Mouse (Mus musculus) ZHBTc4 (cell line): ENCODE measurements around the gene Efcab6.
A peak's percentile ranks its signal among the peaks of the same experiment; 100 is the strongest.

Experiments
- DNase-seq: peaks from one replicate; pipeline ENCODE4 v3.0.0-alpha.2; 2011; ENCODE audit warnings: low read depth, low spot score

The Efcab6 gene

DNA sequence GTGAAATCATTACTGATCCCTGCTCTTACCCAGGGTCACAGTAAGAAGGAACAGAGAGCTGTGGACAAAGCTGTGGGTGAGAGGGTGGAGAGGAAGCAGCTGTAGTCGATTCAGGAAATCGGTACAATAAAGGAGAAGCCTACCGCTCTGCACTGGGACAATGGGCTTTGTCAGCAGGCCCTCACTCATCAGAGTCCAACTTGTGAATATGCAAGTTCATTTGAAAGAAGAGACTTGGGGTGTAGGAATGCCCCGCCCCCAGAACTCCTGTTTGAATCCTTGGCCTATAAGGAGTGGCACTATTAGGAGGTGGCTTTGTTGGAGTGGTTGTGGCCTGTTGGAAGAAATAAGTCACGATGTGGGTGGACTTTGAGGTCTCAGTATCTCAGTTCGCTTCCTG lies 86.3 kb downstream of the Efcab6 start:
- DNase-seq = peak; percentile 89

DNA sequence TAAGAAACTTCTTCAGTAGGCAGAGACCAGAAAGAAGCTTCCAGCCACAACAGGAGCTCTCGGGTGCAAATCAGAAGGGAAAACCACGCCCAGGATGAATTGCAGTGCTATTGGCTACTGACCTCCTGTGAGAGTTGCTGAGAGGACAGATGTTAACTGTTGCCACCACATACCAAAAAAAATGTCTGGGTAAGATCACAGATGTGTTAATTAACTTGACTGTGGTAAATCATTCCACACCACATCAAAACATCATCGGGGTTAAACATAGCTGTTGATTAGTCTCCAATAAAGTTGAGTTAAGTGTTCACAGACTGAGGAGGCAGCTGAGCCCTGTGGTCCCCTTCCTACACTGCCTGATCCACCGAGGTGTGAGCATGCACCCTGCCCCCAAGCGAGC lies 88.1 kb downstream of the Efcab6 start:
- no peak for DNase-seq

DNA sequence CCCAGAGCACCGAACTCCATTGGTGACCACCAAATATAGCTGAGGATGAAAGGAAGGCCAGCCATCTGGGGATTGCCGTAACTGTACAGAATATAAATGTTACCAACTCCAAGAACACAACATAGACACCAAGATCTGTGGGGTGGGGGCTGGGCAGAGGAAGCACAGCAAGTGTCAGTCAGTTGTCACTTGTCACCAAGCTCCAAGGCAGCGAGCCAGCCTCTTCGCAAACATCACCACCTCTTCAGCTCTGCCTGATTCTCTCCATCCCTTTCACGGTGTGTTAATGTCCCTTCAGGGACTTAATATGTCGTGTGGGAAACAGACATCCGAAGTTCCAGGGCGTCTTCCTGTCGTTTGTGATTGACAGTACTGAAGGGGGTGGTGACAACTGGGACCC lies 93.0 kb downstream of the Efcab6 start:
- no peak for DNase-seq

DNA sequence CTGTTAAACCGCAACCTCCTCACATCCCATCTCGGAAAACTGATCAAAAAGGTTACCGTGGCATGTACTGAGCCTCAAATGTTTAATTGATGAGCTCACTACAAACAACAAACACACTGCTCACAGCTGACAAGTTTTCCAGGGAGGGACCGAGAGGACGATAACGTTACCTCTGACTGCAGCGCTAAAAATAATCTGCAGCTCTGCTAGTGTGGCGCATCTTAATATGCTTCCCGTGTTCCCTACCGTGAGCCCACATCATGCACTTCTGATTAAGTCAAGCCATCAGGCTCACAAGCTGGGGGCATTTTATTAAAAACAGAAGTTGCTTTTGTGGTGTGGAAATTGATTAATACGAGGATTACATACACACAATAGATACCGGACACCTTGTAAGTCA lies 97.4 kb downstream of the Efcab6 start:
- no peak for DNase-seq

DNA sequence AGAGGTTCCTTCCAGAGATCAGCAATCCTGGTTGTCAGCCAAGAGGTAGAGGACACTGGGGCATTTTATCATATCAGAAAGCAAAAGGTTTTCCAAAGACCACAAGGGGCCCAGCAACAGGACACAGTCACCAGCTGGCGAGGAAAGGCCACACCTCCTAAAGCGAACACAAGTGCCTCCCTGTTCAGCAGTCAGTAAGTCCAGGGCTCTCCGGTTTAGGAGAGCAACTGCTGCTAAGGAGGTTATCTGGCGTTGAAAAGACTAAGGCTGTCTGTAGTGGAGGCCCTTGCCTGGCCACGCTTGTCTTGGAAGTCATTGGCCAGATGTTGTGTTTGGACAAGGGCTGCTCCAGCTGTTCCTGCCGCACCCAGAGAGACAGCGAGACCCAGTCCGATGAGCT lies 100.1 kb downstream of the Efcab6 start:
- DNase-seq = no peak

DNA sequence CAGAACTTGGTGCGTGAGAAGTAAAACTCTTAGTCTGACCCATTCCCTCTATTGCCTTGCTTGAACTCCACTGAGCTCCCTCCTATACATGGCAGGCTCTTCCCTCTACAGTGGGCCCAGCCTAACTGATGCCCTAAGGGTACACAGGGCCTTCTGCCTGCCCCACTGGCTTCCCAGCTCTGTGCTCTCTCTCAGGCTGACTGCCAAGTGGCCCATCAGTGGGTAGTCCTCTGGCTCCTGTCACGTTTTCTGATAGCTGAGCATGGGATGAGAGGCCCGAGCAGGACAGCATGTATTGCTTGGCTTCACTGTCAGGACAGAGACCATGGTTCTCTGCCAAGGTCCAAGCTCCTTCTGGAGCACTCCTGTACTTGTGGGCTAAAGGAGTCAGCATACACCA lies 106.8 kb downstream of the Efcab6 start:
- DNase-seq = no peak

DNA sequence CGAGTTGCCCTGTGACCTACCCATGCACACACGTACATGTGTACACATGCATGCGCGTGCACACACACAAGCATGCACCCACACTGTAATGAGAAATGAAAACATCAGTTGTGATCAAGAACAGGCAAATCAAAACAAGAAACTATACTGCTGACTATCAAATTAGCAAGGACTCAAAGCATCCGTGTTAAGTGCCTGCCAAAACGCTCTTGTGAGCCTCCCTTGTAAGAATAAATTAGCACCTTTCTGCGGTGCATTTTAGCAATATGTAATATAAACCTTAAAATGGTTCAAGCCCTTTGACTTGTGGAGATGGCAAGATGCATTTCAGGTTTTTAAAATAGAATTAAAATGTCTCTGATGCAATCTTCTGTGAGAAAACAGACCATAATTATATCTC lies 108.2 kb downstream of the Efcab6 start:
- DNase-seq = no peak

DNA sequence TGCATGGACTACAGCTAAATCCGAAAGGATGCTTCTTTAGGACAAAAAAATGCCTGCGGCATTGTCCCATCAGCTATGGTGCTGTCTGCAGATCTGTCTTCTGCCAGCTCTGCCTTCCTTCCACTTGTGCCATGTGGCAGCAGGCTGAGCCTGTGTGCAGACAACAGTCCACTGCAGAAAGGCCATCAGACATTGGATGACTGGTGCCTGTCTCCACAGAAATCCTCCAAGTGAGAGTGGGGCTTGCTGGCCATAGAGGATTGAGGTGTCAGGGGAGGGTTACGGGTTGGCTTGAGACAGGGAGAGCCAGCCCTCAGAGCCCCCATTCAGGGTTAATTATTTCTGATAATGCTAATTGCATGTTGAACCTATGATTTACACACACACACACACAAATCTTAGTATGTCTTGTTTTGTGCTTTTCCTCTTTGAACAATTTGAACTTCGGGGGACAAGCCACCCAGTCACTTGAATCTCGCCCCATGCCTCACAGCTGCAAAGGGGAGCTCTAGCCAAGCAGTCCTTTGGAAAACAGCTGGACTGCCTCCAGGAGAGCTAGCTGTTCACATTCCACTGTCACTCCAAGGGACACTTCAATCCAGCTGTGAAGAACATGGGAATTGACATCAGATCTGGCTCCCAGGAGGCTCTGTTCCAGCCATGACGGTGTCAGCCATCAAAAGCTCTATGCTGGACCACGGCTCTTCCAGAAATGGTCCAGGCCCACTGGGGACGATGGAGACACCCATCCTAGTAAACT lies 109.1 kb downstream of the Efcab6 start:
- no peak for DNase-seq

DNA sequence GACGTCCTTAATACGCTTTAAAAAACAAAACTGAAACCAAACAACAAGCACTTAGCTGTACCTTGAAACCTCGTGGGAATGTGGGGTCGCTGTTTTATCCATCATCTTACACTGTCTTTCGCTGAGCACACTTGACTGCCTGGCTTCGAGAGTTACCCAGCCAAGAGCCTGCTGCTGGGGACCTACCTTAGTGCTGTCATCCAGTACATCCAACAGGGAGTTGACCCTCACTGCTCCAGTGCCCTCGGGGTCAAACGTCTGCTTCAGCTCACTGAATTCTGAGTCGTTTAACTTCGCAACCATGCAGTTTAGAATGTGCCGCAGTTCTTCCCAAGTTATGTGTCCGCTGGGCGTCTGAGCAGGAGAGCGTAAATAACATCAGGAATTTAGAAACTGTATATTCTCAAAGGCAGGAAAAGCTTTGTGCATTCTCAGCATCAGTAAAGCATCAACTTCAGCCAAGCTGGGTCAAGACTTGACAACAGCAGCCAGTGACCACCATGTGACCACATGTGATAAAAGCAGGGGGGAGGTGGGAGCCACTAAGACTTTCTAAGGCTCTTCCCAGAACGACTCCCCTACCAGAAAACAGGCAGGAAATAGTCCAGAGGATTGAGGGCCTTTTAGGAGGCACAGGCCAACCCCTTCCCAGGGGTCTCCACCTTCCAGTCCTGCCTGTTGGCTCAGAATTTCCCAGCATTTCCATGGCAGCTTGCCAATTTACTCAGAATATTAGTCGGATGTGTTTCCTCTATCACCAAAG lies 115.3 kb downstream of the Efcab6 start:
- no peak for DNase-seq

DNA sequence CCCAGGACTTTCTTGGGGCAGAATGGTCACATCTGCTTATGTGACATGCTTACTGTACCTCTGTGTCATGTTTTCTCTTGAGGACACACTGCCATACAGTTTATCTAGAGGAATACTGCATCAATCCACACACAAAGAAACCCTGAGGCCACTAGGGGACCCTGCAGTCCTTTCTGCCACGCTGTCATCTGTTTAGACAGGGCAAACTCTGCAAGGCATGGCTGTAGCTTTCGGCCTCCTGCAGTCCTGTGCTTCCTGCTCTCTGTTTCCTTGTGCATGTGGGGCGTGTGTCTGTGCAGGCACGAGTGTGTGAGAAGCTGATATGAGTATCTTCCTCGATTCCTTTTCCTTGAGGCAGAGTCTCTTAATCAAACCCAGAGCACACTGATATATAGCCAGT lies 125.5 kb downstream of the Efcab6 start:
- DNase-seq = no peak

DNA sequence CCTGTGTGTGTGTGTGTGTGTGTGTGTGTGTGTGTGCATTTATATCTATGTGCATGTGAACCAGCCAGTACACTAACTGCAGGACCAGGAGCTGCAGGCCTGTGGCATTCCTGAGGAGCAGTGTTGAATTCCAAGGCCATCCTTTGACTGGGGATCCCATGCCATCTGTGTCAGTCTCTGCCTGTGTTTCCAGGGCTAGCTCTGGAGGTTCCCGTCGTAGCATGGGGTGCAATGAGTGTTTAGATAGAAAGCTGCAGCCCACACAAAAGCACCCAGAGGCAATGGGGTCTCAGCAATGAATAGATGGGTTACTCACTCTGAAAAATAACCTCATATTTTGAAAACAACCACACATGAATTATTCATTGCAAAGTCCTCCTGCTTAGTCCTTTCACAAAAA lies 126.7 kb downstream of the Efcab6 start:
- no peak for DNase-seq

DNA sequence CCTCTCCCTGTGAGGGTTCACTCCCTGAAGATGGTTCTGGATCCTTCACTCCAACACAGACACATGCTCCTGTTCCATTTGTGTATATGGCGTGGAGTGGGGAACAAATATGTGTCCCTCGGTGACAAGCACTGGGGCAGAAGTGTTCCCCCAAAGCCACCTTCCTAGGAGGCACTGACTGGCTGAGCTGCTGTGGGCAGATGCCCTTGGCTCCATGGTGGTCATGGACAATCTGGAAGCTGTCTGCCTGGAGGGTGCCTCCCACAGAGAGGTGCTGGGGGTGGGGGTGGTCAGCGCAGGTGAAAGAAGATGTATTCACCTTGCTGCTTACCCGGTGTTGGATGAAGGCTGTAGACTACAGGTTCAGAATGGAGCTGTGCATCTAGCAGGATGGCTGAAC lies 128.7 kb downstream of the Efcab6 start:
- no peak for DNase-seq

DNA sequence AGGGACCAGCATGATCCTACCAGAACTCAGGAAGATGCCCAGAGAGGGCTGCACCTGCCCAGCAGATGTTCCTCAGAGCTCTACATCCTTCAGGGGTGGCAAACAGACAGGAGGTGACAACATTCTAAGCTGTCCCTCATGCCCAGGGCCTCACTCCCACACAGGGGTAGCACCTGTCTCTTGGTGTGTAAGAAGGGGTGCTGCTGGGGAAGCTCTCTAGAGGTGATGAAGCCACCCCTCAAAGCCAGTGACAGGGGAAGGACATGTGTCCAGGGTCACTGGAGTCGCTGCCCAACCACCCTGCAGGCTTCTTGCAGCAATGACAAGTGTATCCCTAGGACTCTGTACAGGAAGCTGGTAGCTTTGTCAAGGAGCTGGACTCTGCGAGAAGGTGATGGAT lies 130.4 kb downstream of the Efcab6 start:
- no peak for DNase-seq

DNA sequence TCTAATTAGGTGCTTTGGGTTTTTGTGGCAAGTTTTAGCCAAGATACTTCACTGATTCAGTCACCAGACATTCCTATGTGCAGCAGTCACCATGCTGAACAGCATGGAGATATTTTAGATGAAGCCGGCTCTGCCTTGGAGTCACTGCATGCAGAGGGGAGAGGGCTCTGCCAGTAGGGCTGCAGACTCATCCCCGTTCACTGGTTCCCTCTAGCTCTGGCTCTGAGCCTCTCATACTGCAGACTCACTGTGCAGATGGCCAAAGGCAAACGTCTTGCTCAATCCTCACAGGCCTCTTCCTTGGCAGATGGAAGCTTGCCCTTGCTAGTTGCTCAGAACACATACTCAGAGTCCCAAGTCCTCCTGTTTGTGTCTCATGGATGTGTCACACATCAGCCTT lies 139.8 kb downstream of the Efcab6 start:
- no peak for DNase-seq

DNA sequence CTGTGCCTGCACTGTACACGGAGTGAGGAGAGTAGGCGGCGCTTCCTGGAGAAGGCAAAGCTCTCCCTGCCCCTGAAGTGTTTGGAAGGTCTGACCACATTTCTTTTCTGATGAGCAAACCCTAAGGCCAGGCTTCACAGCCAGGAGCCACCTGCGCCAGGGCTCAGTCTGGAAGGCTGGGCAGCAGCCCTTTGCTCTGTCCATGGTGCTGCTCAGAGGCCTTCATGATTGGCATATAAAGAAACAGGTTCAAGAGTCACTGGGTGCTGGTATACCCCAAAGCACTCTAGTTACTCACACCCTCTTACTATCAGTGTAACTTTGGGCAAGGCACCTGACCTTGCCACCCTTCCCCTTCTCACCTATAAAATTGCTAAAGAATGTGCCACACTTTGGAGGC lies 140.5 kb downstream of the Efcab6 start:
- DNase-seq = peak; percentile 59

DNA sequence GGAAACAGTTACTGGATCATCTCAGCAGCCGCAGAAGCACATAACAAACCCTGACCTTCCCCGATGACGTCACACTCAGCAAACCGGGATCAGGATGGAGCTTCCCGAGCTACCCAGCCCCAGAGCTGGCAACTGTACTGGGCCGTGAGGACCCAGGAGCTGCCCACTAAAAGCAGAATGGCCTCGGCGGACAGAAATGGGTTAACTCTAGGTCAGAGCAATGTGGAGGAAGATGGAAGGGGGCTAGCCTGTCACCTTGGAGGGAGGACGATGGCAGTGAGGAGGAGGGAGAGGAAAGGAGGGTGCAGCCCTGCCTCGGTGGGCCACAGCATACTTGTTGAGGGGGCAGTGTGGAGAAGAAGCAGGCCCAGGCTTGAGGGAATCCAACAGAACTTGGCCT lies 149.8 kb downstream of the Efcab6 start:
- no peak for DNase-seq

DNA sequence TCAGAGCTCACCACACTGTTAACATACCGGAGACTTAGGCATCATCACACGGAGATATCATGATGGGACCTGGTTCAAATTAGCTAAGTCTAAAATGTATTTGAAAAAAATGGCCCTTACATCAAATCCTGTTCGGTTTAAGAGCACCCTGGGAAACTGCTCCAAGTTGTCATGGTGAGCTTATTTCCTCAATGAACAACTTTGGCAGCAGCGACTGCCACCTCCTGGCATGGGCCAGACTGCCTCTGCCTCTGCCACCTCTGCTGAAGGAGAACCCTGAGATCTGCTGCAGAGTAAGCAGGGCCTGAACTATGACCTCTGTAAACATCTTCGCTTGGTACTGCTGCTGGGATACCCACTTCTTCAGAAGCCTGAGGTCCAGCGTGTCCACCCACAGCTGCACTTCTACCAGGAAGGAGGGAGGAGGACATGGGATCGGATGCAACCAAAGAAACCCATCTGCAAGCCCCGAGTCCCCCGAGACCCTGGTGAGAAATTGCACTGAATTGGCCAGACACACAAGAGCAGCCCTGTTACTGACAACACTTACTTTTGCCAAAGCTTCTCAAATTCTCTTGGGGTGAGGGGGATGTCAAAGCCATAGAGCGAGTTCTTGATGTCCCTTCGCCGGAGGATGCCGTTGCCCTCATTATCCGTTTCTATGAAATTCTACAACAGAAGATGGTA lies 152.0 kb downstream of the Efcab6 start:
- no peak for DNase-seq

DNA sequence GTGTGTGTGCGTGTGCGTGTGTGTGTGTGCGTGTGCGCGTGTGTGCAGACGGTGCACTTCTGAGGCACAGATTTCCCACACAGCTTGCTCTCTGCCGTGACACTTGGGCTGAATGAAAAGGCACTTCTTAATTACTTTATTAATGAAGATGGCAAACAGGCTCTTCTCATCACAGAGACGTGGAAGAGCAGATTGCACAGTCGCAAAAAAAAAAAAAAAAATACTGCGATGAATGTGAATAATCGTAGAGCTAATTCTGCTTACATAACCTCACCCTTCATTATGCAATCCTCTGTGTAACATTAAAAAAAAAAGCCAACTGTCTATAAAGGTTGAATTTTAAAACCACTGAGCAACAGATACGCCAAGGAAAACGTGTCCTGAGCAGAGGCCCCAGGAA lies 158.7 kb downstream of the Efcab6 start:
- DNase-seq = no peak

DNA sequence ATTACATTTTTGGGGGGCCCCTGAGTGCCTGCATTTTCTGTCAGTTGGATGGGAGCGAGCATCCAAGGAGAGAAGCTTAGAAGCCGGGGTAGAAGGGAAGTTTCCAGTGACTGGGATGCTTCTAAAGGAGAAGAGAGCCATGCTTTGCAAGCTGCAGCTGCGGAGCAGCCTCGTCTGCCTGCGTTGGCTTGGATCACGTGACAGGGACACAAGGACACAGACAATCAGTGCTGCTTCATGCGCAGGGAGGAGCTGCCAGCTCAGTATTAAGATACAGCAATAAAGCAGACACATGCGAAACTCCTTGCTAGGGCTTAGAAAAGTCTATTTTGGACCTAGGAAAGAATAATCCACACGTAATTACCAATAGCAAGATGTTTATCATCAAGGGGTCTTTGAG lies 167.9 kb downstream of the Efcab6 start:
- no peak for DNase-seq

DNA sequence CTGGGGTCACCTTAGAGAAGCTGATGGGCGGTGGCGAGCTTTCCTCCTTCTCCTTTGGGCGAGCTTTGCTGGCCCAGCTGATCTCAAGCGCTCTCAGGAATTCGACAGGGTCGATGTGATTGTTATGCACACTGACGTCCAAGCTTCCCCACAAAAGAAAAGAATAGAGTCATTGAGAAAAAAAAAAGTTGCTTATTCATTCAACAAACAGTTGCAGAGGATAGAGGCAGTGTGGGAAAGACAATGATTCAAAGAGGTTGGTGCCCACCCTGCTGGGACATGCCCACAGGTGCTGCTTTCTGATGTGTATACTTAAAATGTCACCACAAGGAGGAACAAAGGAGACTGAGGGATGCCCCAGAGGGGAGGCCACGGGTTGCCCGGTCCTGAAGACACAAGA lies 169.2 kb downstream of the Efcab6 start:
- peak; percentile 74 for DNase-seq

DNA sequence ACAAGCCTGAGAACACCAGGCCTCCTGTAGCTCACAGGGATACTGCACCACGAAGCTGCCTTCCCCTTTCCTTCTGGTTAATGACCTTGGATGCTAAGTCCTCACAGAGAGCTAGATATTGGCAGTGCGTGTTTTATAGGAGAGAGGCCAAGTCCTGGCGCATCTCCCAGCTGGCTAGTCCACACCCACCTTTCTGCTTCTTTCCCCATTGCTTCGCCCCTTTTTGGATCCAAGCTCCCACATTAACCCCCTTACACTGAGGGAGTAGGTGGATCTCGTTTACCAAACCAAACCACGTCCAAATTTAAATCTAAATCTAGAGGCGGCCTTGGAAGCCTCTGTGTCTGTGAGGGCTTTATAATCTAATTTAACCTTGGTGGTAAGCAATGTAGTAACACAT lies 170.9 kb downstream of the Efcab6 start:
- no peak for DNase-seq

DNA sequence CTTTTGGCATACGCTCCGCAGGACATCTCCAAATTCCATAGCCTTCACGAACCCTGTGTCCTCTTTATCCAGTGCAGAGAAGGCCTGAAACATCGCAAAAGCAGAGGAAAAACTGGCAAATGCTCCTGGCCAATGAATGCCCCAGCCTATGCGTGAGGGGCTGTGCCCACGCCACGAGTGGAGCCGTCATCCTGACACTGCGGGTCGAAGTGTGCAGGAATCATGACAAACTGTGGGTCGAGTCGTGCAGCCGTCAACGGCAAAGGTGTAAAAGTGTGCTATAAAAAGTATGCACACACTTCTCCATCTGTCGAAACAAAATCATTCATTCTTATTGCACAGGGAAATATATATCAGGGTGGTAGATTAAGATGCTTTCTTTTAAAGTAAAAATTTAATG lies 172.3 kb downstream of the Efcab6 start:
- no peak for DNase-seq

DNA sequence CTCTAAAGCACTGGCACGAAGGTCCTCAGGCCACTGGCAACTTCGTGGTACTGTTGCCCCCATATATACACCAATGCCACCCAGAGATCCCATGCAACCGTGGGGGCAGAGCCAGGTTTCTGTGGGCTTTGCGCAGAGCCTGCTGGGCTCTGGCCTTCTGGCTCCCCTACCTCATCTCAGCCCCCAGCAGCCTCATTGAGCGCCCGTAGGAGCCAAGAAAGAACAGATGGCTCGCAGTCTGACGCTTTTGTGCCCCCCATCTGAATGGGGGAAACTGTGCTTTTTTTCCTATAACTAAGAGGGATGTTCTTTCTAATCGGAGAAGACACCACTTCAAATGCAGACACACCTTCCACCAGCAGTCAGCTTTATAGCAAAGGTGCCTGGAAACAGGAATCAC lies 180.9 kb downstream of the Efcab6 start:
- no peak for DNase-seq
